Mouse (Mus musculus) forebrain, postnatal 0 days (tissue): ENCODE data around the gene Mrs2. TPM values are rescaled to one million over a fixed set of nuclear protein-coding genes. Genes with fewer than 3 reads are reported as not detected.

ENCODE experiments used
- ATAC-seq: fragments of 200-750 bp; cut with Nextera tagmentation; 2 replicates; pipeline ENCODE4 v1.8.0; 2017; ENCODE audit warnings: mild to moderate bottlenecking, moderate library complexity
- DNase-seq: peaks from one replicate; pipeline ENCODE4 v3.0.0-alpha.2; 2015
- H3K27ac ChIP-seq: fragments of 300-500 bp; sonication (generic); 2 replicates; pipeline ENCODE4 v1.5.1; 2014; ENCODE audit warnings: low read depth, mild to moderate bottlenecking, antibody characterized with exemption, low read length, moderate library complexity, mixed read lengths
- H3K27me3 ChIP-seq: fragments of 300-500 bp; sonication (generic); 2 replicates; pipeline ENCODE4 v1.6.1; 2014; ENCODE audit warnings: mild to moderate bottlenecking, low read length, mixed read lengths; ENCODE audit not compliant: insufficient read depth
- H3K36me3 ChIP-seq: fragments of 300-500 bp; sonication (generic); 2 replicates; pipeline ENCODE4 v1.6.1; 2014; ENCODE audit warnings: mild to moderate bottlenecking, moderate library complexity; ENCODE audit not compliant: insufficient read depth
- H3K4me1 ChIP-seq: fragments of 300-500 bp; sonication (generic); 2 replicates; pipeline ENCODE4 v1.6.1; 2014; ENCODE audit warnings: antibody characterized with exemption; ENCODE audit not compliant: insufficient read depth
- H3K4me2 ChIP-seq: fragments of 300-500 bp; sonication (generic); 2 replicates; pipeline ENCODE4 v1.6.1; 2014; ENCODE audit warnings: low read depth, mild to moderate bottlenecking, moderate library complexity
- H3K4me3 ChIP-seq: fragments of 300-500 bp; sonication (generic); 2 replicates; pipeline ENCODE4 v1.5.1; 2014; ENCODE audit warnings: low read depth, low read length, mixed read lengths
- H3K9ac ChIP-seq: fragments of 300-500 bp; sonication (generic); 2 replicates; pipeline ENCODE4 v1.6.1; 2014; ENCODE audit warnings: mild to moderate bottlenecking
- H3K9me3 ChIP-seq: fragments of 300-500 bp; sonication (generic); 2 replicates; pipeline ENCODE4 v1.6.1; 2016; ENCODE audit warnings: low read length
- CTCF ChIP-seq: sonication (generic); IDR thresholded peaks from 2 replicates; pipeline ENCODE4 v1.5.1; 2016; ENCODE audit warnings: antibody characterized with exemption, control low read depth, low read depth
- WGBS: fragments of 180-500 bp; shearing (Covaris S2); extraction: QIAGEN DNeasy Blood & Tissue Kit; methylation state at CpG from one replicate; pipeline ENCODE4 v1.1.7; 2014; 5-methylcytosine and 5-hydroxymethylcytosine counted together
- polyA plus RNA-seq: library from polyadenylated mRNA; unstranded; fragments of >200 nt; fragmentation: Nextera tagmentation; extraction: Ambion mirVana; gene quantifications from 2 replicates; pipeline ENCODE4 v1.2.1, GENCODE M21; 2015
- total RNA-seq: library from RNA; depleted of rRNA; stranded (reverse); fragments of >200 nt; gene quantifications from 2 replicates; pipeline ENCODE4 v1.2.3, GENCODE M21; 2014; rRNA removed

Mrs2 gene
- total and polyA plus RNA-seq, 2 experiments from 2014 or later: 11.6 to 31.9 TPM

GRCm38 (mm10) chr13:24937839-24938166 lies 82.4 kb downstream of the Mrs2 start:
- WGBS: 17% methylated on average over 12 of the region's 12 CpGs
- Histone ChIP-seq H3K36me3 (no peaks in the 10 kb centered on the region), H3K27ac (peak overlapping the region; percentile 86), H3K27me3 (no peaks in the 10 kb centered on the region), H3K4me3 (peak overlapping the region; percentile 90), H3K4me1 (peaks cover 10% of the 10 kb centered on the region), H3K9ac (peak overlapping the region; percentile 94), H3K9me3 (no peaks in the 10 kb centered on the region), H3K4me2 (peak overlapping the region; percentile 63)
- no peak for TF ChIP-seq CTCF
- DNase-seq: no peak
- peak; percentile 21 for ATAC-seq

Other genes starting within 250 kb of the Mrs2 start
- gene BC005537, start 218.7 kb downstream of the Mrs2 start, total RNA-seq: 64.2 and 68.4 TPM in 2 replicates
- gene BC005537, start 218.7 kb downstream of the Mrs2 start, polyA plus RNA-seq: 16.1 and 16.9 TPM in 2 replicates
- 25.0 and 29.1 TPM in 2 replicates for gene Acot13, start 188.8 kb downstream of the Mrs2 start, total RNA-seq
- gene Acot13, start 188.8 kb downstream of the Mrs2 start, polyA plus RNA-seq: 74.2 and 79.4 TPM in 2 replicates
- 39.2 and 45.4 TPM in 2 replicates for gene Tdp2, start 188.7 kb downstream of the Mrs2 start, total RNA-seq
- gene Tdp2, start 188.7 kb downstream of the Mrs2 start, polyA plus RNA-seq: 31.4 and 31.7 TPM in 2 replicates
- gene D130043K22Rik, start 175.2 kb downstream of the Mrs2 start, total RNA-seq: 10.2 and 13.1 TPM in 2 replicates
- gene D130043K22Rik, start 175.2 kb downstream of the Mrs2 start, polyA plus RNA-seq: 3.0 and 5.6 TPM in 2 replicates
- 24.9 and 40.9 TPM in 2 replicates for gene Aldh5a1, start 82.7 kb downstream of the Mrs2 start, total RNA-seq
- gene Aldh5a1, start 82.7 kb downstream of the Mrs2 start, polyA plus RNA-seq: 7.1 and 11.2 TPM in 2 replicates
- gene Gpld1, start 77.2 kb downstream of the Mrs2 start, total RNA-seq: 3.4 and 5.2 TPM in 2 replicates
- gene Gpld1, start 77.2 kb downstream of the Mrs2 start, polyA plus RNA-seq: 0.97 and 1.6 TPM in 2 replicates
- gene Dcdc2a, start 35.6 kb upstream of the Mrs2 start, total RNA-seq: 2.2 and 3.2 TPM in 2 replicates
- gene Dcdc2a, start 35.6 kb upstream of the Mrs2 start, polyA plus RNA-seq: 3.7 and 4.8 TPM in 2 replicates